Mouse (Mus musculus): Measurements from ENCODE around the gene Lsm2.
"Not testable (repeated sequence)": the region's sequence is repeated elsewhere in the genome, so short reads cannot be mapped to it uniquely, and the experiment has no call there.

The Lsm2 gene

GRCm38 (mm10) chr17:34981690-34982180, at the start of gene Lsm2:
Lsm2 (plus strand) TSS chr17:34981862.
- peak; percentile 93 for DNase-seq (ENCODE audit: low spot score)

- DNase-seq (ENCODE audit: low spot score): no peak
Measured at GRCm38 (mm10) chr17:34932287-34932686, 49.4 kb upstream of the Lsm2 start.

DNA sequence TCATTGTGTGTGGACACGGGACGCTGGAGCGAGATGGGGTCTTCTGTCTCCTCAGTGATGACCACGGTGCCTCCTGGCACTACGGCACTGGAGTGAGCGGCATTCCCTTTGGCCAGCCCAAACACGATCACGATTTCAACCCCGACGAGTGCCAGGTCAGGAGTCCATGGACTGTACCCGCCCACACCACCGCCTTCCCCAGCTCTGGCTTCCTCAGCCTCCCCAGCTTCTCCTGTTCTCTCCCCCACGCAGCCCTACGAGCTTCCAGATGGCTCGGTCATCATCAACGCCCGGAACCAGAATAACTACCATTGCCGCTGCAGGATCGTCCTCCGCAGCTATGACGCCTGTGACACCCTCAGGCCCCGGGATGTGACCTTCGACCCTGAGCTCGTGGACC, 47.6 kb upstream of the Lsm2 start:
- DNase-seq (ENCODE audit: low spot score): no peak

- no peak for DNase-seq (ENCODE audit: low spot score)
Measured at GRCm38 (mm10) chr17:34934830-34935229, 46.8 kb upstream of the Lsm2 start.

DNA sequence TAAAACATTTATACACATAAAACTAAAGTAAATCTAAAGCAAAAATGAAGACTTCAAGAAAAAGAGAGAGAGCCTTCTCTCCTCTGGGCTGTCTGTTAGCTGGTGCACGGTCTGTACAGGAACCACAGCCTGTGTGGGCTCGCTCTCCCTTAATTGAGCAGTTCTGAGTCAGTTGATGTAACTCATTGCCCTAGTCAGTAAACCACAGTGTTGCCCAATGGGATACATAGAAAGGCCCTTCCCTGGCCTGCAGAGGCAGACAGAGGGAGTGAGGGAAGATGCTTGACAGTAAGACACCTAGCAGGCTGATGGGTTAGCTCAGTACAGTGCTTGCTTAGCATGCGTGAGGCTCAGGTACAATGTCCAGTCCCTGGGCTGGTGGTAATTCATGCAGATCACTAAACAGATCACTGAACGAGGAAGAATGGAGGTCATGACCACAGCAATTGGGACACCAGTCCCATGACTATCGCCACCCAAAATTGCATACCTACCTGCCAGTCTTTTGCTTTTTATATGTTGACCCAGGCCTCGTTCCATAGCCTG, 43.6 kb upstream of the Lsm2 start:
- DNase-seq (ENCODE audit: low spot score): no peak

GRCm38 (mm10) chr17:34941344-34942041, 40.2 kb upstream of the Lsm2 start:
- DNase-seq (ENCODE audit: low spot score): peak; percentile 24

GRCm38 (mm10) chr17:34943128-34943815, 38.4 kb upstream of the Lsm2 start:
- DNase-seq (ENCODE audit: low spot score): no peak

GRCm38 (mm10) chr17:34944362-34944761, 37.3 kb upstream of the Lsm2 start:
- DNase-seq (ENCODE audit: low spot score): no peak

DNA sequence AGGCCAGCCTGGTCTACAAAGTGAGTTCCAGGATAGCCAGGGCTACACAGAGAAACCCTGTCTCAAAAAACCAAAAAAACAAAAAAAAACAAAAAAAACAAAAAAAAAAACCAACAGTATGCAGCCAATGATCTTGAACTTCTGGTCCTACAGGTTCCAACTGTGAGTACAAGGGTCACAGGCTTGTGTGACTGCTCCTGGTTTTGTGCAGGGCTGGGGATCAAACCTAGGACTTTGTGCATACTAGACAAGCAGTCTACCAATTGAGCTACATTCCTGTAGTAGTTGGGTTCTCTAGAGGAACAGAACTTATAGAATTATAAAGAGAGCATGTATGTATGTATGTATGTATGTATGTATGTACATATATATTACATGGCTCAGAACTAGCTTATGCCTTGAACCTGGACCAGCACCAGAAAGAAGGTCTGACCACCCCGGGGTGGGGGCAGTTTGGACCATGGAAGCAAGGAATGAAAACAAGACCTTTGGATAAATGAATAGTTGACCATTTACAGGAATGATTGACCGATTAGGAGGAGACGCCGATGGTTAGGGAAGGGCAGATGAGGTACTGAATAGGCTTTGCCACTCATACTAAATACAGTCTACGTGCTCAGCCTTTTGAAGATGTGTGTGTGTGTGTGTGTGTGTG, 35.0 kb upstream of the Lsm2 start:
- DNase-seq (ENCODE audit: low spot score): no peak

GRCm38 (mm10) chr17:34947606-34948005, 34.1 kb upstream of the Lsm2 start:
- no peak for DNase-seq (ENCODE audit: low spot score)

DNA sequence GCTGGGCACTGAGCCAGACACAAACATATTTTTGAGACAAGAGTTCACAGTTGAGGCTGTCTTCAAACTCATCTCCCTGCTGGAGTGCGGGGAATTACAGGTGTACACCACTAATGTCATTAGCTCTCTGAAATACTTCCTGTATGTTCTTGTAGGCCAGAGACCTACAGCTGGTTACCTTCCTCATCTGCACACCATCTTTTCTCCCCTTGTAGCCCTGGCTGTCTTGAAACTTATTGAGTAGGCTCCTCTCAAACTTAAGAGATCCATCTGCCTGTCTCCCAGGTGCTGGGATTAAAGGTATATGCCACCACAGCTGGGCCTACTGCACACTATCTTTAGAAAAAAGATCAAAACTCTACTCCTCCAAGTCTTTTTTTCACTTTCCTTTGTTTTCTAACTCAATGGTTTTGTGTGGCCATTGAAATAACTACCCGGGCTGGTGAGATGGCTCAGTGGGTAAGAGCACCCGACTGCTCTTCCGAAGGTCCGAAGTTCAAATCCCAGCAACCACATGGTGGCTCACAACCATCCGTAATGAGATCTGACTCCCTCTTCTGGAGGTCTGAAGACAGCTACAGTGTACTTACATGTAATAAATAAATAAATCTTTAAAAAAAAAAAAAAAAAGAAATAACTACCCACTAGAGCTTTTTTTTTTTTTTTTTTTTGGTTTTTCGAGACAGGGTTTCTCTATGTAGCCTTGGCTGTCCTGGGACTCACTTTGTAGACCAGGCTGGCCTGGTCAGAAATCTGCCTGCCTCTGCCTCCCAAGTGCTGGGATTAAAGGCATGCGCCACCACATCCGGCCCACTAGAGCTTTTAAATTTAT, 32.7 kb upstream of the Lsm2 start:
- not testable (repeated sequence) for DNase-seq (ENCODE audit: low spot score)

DNA sequence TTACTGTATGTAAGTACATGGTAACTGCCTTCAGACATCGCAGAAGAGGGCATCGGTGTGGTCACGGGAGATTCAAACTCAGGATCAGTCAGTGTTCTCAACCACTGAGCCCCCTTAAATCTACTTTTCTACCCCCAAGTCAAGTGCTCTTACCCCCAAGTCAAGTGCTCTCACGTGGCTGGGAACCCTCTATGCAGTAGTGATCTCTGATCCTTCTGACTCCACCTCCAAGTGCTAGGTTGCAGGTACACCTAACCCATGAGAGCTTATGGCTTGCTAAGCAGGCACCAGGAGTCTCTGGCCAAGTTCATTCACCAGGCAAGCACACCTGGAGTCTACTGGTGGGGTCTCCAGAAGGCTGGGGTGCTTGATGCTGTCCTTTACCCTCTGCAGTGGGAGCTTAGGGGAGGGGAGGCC, 32.1 kb upstream of the Lsm2 start:
- no peak for DNase-seq (ENCODE audit: low spot score)

DNA sequence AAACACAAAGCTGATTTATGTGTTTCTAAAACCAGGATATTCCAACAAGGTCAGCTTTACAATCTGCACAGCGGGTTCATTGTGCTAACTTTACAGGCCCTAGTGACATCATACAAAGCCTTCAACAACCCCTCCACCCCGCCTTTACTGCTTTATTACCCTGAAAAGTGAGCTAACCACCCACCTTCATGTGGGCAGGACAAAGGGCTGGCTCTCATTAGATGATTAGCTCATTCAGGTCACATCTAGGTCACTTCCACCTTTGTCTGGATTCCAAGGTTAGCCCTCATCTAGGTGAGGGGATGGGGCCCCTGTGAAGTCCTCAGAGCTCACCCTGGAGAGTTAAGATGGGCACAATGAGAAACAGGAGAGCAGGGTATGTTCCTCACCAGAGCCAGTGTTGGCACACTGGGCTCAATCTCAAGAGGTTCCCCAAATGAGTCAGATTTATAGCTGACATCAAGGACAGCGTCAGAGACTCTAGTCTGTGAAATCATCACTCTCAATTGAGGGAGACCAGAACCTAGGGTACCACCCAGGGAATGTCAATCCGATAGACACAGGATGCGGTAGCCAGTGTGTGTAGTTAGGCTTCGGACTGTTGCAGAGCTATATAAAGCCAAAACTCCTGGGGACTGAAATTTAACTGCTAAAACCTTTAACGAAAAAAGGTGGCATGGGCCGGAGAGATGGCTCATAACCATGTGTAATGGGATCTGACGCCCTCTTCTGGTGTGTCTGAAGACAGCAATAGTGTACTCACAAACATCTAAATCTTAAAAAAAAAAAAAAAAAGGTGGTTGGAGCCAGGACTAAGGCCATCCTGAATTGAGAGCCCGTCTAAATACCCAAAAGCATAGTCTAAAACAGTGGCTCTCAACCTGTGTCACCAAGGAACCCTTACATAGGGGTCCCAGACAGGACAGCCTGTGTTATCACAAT, 30.9 kb upstream of the Lsm2 start:
- no peak for DNase-seq (ENCODE audit: low spot score)

DNA sequence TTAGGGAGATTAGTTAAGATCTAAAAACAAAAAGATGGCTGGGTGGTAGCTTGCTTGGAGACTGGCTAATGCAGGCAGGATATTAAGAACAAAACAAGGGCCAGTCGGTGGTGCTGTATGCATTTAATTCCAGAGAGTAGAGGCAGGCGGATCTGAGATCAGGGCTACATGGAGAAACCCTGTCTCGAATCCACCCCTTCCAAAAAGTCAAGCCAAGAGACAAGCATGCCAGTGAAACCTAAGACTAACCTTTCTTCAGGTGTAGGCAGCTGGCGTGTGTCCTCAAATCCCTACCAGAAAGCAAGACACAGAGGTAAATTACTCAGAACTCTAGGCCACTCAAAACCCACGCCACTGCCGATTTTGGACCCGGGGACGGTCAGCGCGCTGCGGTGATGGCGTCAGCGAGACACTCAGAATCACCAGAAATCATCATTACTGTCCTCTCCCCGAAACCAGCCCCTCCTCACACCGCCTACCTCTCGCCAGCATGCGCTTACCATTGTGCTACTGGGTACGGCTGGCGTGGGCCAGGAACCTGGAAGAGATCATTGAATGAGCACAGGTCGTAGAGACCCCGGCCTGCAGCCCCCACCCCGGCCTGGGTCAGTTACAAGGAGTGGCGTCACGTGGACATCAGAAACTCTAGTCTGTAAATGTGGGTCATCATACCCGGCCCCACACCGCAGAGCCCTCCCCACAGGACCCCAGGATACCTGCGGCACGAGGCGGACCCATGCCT, 29.9 kb upstream of the Lsm2 start:
- no peak for DNase-seq (ENCODE audit: low spot score)

GRCm38 (mm10) chr17:34952378-34953040, 29.2 kb upstream of the Lsm2 start:
- DNase-seq (ENCODE audit: low spot score): peak; percentile 80

- no peak for DNase-seq (ENCODE audit: low spot score)
Measured at GRCm38 (mm10) chr17:34953258-34953657, 28.4 kb upstream of the Lsm2 start.

GRCm38 (mm10) chr17:34953904-34954303, 27.8 kb upstream of the Lsm2 start:
- no peak for DNase-seq (ENCODE audit: low spot score)

GRCm38 (mm10) chr17:34954831-34955230, 26.8 kb upstream of the Lsm2 start:
- DNase-seq (ENCODE audit: low spot score): no peak

GRCm38 (mm10) chr17:34955884-34956283, 25.8 kb upstream of the Lsm2 start:
- DNase-seq (ENCODE audit: low spot score): no peak
